Mouse (Mus musculus) testis, adult 2 months (tissue): ENCODE data around the gene Tiam1. TPM values are rescaled to one million over a fixed set of nuclear protein-coding genes. Genes with fewer than 3 reads are reported as not detected.

Experiments used
- H3K27ac ChIP-seq: fragments of 200-500 bp; 2 replicates; pipeline ENCODE4 v1.5.1; 2012; ENCODE audit warnings: low read depth, low read length; ENCODE audit not compliant: control insufficient read depth, insufficient read depth
- H3K27me3 ChIP-seq: fragments of 200-500 bp; 2 replicates; pipeline ENCODE4 v1.6.1; 2012; ENCODE audit warnings: mild to moderate bottlenecking, low read length, moderate library complexity; ENCODE audit not compliant: control insufficient read depth, insufficient read depth
- H3K36me3 ChIP-seq: fragments of 200-500 bp; 2 replicates; pipeline ENCODE4 v1.6.1; 2012; ENCODE audit warnings: mild to moderate bottlenecking, low read length; ENCODE audit not compliant: control insufficient read depth, insufficient read depth
- H3K4me1 ChIP-seq: fragments of 200-500 bp; 2 replicates; pipeline ENCODE4 v1.6.1; 2012; ENCODE audit warnings: low read length; ENCODE audit not compliant: control insufficient read depth, insufficient read depth
- H3K4me3 ChIP-seq: fragments of 200-500 bp; 2 replicates; pipeline ENCODE4 v1.5.1; 2012; ENCODE audit warnings: low read depth, mild to moderate bottlenecking, low read length, moderate library complexity, mixed read lengths; ENCODE audit not compliant: control insufficient read depth
- CTCF ChIP-seq: fragments of 200-500 bp; IDR thresholded peaks from 2 replicates; pipeline ENCODE4 v1.5.1; 2012; ENCODE audit warnings: low read depth, mild to moderate bottlenecking, inconsistent platforms, low read length, moderate library complexity; ENCODE audit not compliant: control insufficient read depth, insufficient read depth, insufficient replicate concordance
- POLR2A ChIP-seq: fragments of 200-500 bp; IDR thresholded peaks from 2 replicates; pipeline ENCODE4 v1.6.1; 2012; ENCODE audit warnings: low read depth, mild to moderate bottlenecking, inconsistent platforms, low read length, moderate library complexity; ENCODE audit not compliant: control insufficient read depth
- polyA plus RNA-seq: library from polyadenylated mRNA; depleted of rRNA; stranded (reverse); fragments of >200 nt; gene quantifications from 2 replicates; pipeline ENCODE4 v1.2.3, GENCODE M21; 2012

The Tiam1 gene
- polyA plus RNA-seq, 1 experiment = 9.6 TPM

DNA sequence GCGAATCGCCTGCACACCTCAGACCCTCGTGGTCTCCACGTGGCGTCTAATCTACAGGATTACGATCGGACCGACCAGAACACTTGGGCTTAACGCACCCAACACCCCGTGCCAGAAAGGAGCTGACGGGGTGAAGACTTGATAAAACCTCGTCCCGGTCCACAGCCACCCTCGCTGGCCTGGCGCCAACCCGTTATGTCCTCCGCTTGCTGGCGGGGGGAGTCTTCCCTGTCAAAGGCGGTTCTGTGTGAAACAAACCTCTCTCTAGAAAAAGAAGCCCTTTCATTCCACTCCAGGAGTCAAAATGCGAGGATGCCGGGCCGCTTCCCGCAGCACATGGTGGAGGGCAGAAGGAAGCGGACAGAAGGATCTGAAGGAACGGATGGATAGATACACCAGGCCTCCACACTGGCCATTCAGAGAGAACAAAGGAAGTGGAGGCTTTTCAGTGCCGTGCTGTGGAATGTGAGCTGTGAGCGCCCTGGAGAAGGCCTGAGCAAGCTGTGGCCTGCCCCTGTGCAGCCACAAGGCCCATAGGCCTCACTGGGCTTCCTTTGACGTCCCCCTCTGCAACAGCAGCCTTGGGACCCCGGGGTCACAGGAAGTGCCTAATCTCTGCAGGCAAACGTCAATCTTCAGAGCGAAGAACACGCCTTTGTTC is 131.9 kb downstream of the Tiam1 start:
- no peaks in the 10 kb centered on the region for H3K36me3 ChIP-seq
- H3K27ac ChIP-seq = peak overlapping the region; percentile 54
- H3K4me3 ChIP-seq = peak overlapping the region; percentile 63
- H3K4me1 ChIP-seq = peaks cover 9% of the 10 kb centered on the region
- no peaks in the 10 kb centered on the region for H3K27me3 ChIP-seq
- TF ChIP-seq CTCF (no peak), POLR2A (no peak)

DNA sequence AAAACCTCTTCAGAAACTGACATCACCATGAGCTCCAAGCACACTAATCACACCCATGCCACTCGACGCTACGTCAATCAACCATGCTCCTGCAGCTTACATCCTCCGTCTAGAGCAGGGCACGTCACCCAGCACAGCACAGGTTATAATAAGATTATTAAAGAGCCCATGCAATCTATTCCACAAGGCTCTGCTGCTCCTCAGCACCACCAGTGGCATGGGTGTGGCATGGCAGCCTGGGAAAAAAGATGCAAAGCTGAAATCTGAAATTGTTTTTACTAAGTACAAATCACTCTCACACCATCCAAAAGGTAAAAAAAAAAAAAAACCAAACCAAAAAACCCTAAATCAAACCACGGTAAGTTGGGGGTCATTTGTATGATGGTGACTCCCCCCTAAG is 135.1 kb downstream of the Tiam1 start:
- H3K4me1 ChIP-seq = peaks cover 7% of the 10 kb centered on the region
- TF ChIP-seq CTCF (no peak), POLR2A (no peak)
- no peak overlapping the region for H3K27ac ChIP-seq
- no peaks in the 10 kb centered on the region for H3K36me3 ChIP-seq
- H3K4me3 ChIP-seq = no peak overlapping the region
- no peaks in the 10 kb centered on the region for H3K27me3 ChIP-seq

DNA sequence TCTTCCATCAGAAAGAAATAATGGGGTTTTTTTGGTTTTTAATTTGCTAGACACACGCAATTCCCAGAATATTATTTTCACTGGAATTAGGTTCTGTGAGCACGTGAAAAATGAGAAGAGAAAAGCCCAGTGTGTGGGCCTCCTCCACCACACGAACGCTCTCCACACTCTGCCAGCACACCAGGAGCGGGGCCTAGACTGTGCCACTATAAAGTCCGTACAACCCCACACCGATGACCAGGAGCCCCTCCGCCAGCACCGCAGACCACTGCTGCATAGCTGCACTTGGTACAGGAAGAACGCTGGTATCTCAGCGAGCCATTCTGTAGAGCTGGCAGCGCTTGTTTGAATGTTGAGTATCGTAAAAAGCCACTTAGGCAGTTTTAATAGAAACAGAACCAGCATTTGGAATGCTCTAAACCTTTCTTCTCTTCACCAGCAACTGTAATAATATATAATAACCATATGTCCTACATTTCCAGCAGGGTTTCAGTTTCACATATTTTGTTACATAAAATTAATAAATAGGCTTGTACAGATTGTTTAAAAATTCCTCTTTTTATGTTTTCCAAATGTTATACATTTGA is 136.1 kb downstream of the Tiam1 start:
- H3K27ac ChIP-seq = no peak overlapping the region
- TF ChIP-seq POLR2A = no peak
- TF ChIP-seq CTCF = no peak
- no peak overlapping the region for H3K4me3 ChIP-seq
- H3K36me3 ChIP-seq = no peaks in the 10 kb centered on the region
- H3K4me1 ChIP-seq = peaks cover 7% of the 10 kb centered on the region
- H3K27me3 ChIP-seq = no peaks in the 10 kb centered on the region

DNA sequence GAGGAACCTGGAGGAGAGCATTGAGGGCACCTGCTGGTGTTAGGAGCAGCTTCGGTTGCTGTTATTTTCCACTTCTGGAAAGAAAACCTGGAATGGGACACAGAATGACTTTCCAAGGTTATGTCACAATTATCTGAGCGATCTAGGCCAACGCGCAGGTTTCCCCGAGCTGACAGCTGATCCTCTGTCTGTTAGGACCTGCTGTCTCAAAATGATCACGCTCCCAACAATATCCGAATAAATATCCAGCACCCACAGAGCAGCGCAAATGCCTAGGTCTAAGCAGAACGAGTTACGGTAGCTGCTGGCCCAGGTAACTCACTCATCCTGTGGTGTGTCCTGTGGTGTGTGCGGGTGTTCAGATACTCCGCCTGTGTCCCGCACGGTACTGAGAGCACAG is 140.0 kb downstream of the Tiam1 start:
- Histone ChIP-seq H3K4me3 (no peak overlapping the region), H3K36me3 (no peaks in the 10 kb centered on the region), H3K4me1 (no peaks in the 10 kb centered on the region; the same call in 1 of the 2 replicates), H3K27ac (no peak overlapping the region), H3K27me3 (no peaks in the 10 kb centered on the region)
- TF ChIP-seq POLR2A (no peak), CTCF (no peak)

DNA sequence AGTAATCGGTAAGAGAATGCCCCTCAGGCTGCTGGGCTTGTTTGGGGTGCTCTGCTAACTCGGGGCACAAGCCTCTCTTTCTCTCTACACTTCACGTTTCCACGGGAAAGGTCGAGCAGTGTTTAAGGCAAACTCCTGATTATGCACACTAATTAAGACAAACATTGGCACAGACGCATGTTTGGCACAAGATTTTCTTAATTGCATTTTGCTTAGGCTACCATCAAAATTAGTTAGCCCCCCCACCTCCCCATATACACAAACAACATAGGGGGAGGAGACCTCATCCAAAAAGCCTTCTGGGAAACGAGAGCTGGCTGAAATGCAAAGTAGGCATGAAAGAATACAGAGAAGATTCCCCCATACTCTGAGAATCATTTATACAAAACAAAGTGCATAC is 148.4 kb downstream of the Tiam1 start:
- Histone ChIP-seq H3K27me3 (no peaks in the 10 kb centered on the region), H3K4me3 (no peak overlapping the region), H3K36me3 (no peaks in the 10 kb centered on the region), H3K4me1 (0 out of 2 replicates have a peak, but pooled peaks cover 2% of the 10 kb centered on the region), H3K27ac (no peak overlapping the region)
- TF ChIP-seq POLR2A (no peak), CTCF (no peak)

DNA sequence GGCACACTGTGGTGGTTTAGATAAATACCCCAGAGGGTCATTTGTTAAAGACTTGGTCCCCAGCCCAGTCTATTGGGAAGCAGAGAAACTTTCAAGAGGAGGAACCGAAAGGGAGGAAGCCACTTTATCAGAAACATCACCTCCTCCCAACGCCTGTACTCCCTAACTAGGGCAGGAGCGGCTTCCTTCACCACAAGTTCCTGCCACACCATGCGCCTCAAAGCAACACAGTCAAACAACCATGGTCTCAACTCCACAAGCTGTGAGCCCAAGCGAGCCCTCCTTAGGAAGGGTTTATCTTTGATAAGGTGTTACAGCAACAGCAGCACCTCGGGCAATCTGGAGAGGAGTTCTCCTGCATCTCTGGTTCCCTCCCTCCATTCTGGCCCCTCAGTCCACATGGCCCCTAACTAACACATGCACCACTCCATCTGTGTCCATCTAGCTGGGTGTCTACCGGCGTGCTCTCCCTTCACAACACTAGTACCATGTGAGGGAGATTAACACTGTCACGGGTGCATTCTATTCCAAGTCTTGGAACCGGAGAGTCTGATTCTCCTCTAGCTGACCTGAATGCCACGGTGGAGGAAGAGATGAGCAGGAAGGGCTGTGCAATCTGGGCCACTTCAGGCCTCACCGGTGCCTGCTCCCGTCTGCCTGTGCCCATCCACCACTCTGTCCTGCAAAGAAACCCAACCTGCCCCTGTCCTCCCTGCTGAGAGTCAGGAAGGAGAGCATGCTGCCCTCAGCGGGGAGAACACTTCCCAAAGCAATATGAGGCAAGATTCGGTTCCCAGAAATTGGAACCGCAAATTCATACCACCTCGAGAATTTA is 149.4 kb downstream of the Tiam1 start:
- TF ChIP-seq POLR2A = no peak
- no peak for TF ChIP-seq CTCF
- H3K4me1 ChIP-seq = 0 out of 2 replicates have a peak, but pooled peaks cover 2% of the 10 kb centered on the region
- H3K36me3 ChIP-seq = no peaks in the 10 kb centered on the region
- peak overlapping the region; percentile 6; the same call in 1 of the 2 replicates for H3K4me3 ChIP-seq
- peak overlapping the region; percentile 38 for H3K27ac ChIP-seq
- H3K27me3 ChIP-seq = no peaks in the 10 kb centered on the region

DNA sequence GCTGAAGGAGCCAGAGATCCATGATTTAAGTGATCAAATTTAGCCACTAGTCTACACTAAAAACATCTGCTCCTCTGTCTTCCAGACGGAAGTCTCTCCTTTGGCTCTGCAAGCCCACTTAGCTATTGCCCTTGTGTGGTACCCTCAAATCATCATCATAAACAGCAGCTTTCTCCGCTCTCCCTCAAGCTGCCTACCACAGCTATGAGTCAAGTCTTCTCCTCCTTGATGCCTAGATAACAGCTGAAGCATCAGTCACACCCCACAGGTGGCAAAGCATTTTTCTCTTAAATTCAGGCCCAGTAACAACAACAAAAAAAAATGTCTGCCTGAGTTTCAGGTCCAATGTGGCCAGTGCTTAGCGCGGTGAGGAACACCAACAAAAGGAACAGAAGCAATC is 150.1 kb downstream of the Tiam1 start:
- Histone ChIP-seq H3K36me3 (no peaks in the 10 kb centered on the region), H3K27ac (no peak overlapping the region), H3K4me3 (no peak overlapping the region), H3K4me1 (0 out of 2 replicates have a peak, but pooled peaks cover 2% of the 10 kb centered on the region), H3K27me3 (no peaks in the 10 kb centered on the region)
- TF ChIP-seq CTCF = no peak
- TF ChIP-seq POLR2A = no peak

DNA sequence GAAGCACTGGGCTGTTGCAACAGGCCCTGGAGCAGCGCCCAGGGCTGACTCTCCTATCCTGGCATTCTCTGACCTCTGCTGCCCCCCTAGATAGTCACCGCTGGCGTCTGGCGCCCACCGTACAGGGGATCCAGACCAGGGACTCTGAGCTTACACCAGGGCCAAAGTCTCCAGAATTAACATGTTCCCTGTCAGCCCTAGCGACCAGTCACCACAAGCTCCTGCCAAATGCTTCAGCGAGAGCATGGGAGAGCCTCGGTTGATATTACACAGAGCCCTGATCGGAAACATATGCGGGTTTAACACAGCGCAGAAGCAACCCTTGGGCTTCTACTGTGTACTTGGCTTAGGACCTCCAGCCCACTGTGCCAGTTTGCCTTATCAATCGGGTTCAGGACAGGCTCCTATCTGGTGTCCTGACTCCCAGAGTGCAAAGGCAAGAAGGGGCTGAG is 151.8 kb downstream of the Tiam1 start:
- Histone ChIP-seq H3K36me3 (no peaks in the 10 kb centered on the region), H3K4me3 (no peak overlapping the region), H3K27me3 (no peaks in the 10 kb centered on the region), H3K27ac (no peak overlapping the region), H3K4me1 (peaks cover 2% of the 10 kb centered on the region; the same call in 1 of the 2 replicates)
- TF ChIP-seq CTCF = no peak
- no peak for TF ChIP-seq POLR2A
